Mouse (Mus musculus): Measurements from ENCODE around the gene Gna14.

Gene Gna14

GRCm38 (mm10) chr19:16482047-16482446 is 46.5 kb downstream of the Gna14 start:
- Histone ChIP-seq H3K4me1 (replicated peaks; ENCODE audit: low read depth, low read length) (peaks cover 58% of the 10 kb centered on the region), H3K9me3 (ENCODE audit: low read length) (no peaks in the 10 kb centered on the region), H3K27me3 (ENCODE audit: insufficient read depth, low read length) (no peaks in the 10 kb centered on the region), H3K4me3 (replicated peaks; ENCODE audit: low read length) (no peak overlapping the region), H3K36me3 (ENCODE audit: insufficient read depth, low read length) (no peaks in the 10 kb centered on the region)
- TF ChIP-seq POU5F1 (IDR thresholded peaks at IDR 0.05; ENCODE audit: borderline replicate concordance, low read length) (no peak), CTCF (conservative IDR thresholded peaks at IDR 0.05; ENCODE audit: low read length) (no peak), NANOG (IDR thresholded peaks at IDR 0.05; ENCODE audit: borderline replicate concordance, low read length) (no peak)

DNA sequence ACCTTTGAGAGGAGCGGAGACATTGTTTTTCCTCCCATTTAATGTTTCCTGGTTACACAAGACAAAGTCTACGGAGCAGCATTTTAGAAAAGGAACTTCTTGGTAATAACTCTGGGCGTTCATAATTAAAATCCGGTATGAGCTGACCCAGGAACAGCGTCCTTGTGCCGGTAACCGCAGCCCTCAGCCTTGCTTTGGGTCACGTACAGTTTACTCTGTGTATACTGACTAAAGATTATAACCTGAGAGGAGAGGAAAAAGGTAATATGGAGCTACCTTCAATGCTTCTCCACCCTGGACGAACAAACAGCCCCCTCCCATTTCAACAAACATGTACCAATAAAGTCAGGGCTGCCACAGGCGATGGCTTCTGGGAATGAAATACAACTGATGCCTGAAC is 48.7 kb downstream of the Gna14 start:
- Histone ChIP-seq H3K27me3 (ENCODE audit: insufficient read depth, low read length) (no peaks in the 10 kb centered on the region), H3K9me3 (ENCODE audit: low read length) (no peaks in the 10 kb centered on the region), H3K36me3 (ENCODE audit: insufficient read depth, low read length) (no peaks in the 10 kb centered on the region), H3K4me3 (replicated peaks; ENCODE audit: low read length) (peak overlapping the region; percentile 32), H3K4me1 (replicated peaks; ENCODE audit: low read depth, low read length) (peaks cover 67% of the 10 kb centered on the region)
- no peak for TF ChIP-seq POU5F1 (IDR thresholded peaks at IDR 0.05; ENCODE audit: borderline replicate concordance, low read length)
- TF ChIP-seq NANOG (IDR thresholded peaks at IDR 0.05; ENCODE audit: borderline replicate concordance, low read length): no peak
- no peak for TF ChIP-seq CTCF (conservative IDR thresholded peaks at IDR 0.05; ENCODE audit: low read length)

DNA sequence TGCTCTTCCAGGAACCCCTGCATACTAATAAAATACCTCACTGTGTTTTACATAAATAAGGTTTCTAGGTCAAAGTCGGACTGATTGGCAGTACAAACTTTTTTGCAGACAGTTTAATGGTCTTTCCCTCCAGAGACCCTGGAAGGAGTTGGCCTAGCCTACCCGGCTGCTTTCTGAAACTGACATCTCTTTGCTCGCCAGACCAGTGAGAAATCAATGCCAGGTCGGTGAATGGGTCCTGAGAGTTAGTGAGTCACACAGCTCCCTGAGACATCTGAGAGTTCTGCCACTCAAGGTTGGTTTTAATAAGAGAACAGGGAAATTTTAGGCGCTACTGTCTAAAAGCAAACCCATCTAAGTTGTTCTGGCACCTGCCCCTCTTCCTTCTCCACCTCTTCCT is 49.1 kb downstream of the Gna14 start:
- no peaks in the 10 kb centered on the region for H3K9me3 ChIP-seq (ENCODE audit: low read length)
- no peaks in the 10 kb centered on the region for H3K27me3 ChIP-seq (ENCODE audit: insufficient read depth, low read length)
- peaks cover 71% of the 10 kb centered on the region for H3K4me1 ChIP-seq (replicated peaks; ENCODE audit: low read depth, low read length)
- H3K36me3 ChIP-seq (ENCODE audit: insufficient read depth, low read length): no peaks in the 10 kb centered on the region
- 0 out of 2 replicates have a peak overlapping the region, but pooled peaks have one; percentile 32 for H3K4me3 ChIP-seq (replicated peaks; ENCODE audit: low read length)
- TF ChIP-seq NANOG (IDR thresholded peaks at IDR 0.05; ENCODE audit: borderline replicate concordance, low read length) (no peak), POU5F1 (IDR thresholded peaks at IDR 0.05; ENCODE audit: borderline replicate concordance, low read length) (no peak), CTCF (conservative IDR thresholded peaks at IDR 0.05; ENCODE audit: low read length) (no peak)

- Histone ChIP-seq H3K27me3 (ENCODE audit: insufficient read depth, low read length) (no peaks in the 10 kb centered on the region), H3K4me1 (replicated peaks; ENCODE audit: low read depth, low read length) (peaks cover 92% of the 10 kb centered on the region), H3K4me3 (replicated peaks; ENCODE audit: low read length) (peak overlapping the region; percentile 61), H3K36me3 (ENCODE audit: insufficient read depth, low read length) (no peaks in the 10 kb centered on the region), H3K9me3 (ENCODE audit: low read length) (0 out of 2 replicates have a peak, but pooled peaks cover 4% of the 10 kb centered on the region)
- no peak for TF ChIP-seq NANOG (IDR thresholded peaks at IDR 0.05; ENCODE audit: borderline replicate concordance, low read length)
- TF ChIP-seq CTCF (conservative IDR thresholded peaks at IDR 0.05; ENCODE audit: low read length): no peak
- TF ChIP-seq POU5F1 (IDR thresholded peaks at IDR 0.05; ENCODE audit: borderline replicate concordance, low read length): no peak
Measured at GRCm38 (mm10) chr19:16490756-16491155, 55.2 kb downstream of the Gna14 start.

GRCm38 (mm10) chr19:16491497-16491896 is 55.9 kb downstream of the Gna14 start:
- H3K9me3 ChIP-seq (ENCODE audit: low read length): peaks cover 7% of the 10 kb centered on the region
- peaks cover 85% of the 10 kb centered on the region for H3K4me1 ChIP-seq (replicated peaks; ENCODE audit: low read depth, low read length)
- no peaks in the 10 kb centered on the region for H3K27me3 ChIP-seq (ENCODE audit: insufficient read depth, low read length)
- no peaks in the 10 kb centered on the region for H3K36me3 ChIP-seq (ENCODE audit: insufficient read depth, low read length)
- peak overlapping the region; percentile 61 for H3K4me3 ChIP-seq (replicated peaks; ENCODE audit: low read length)
- peak; percentile 84 for TF ChIP-seq NANOG (IDR thresholded peaks at IDR 0.05; ENCODE audit: borderline replicate concordance, low read length)
- no peak for TF ChIP-seq POU5F1 (IDR thresholded peaks at IDR 0.05; ENCODE audit: borderline replicate concordance, low read length)

- no peaks in the 10 kb centered on the region for H3K27me3 ChIP-seq (ENCODE audit: insufficient read depth, low read length)
- no peak overlapping the region for H3K4me3 ChIP-seq (replicated peaks; ENCODE audit: low read length)
- H3K9me3 ChIP-seq (ENCODE audit: low read length): peaks cover 16% of the 10 kb centered on the region
- no peak for TF ChIP-seq POU5F1 (IDR thresholded peaks at IDR 0.05; ENCODE audit: borderline replicate concordance, low read length)
- no peak for TF ChIP-seq CTCF (conservative IDR thresholded peaks at IDR 0.05; ENCODE audit: low read length)
- no peak for TF ChIP-seq NANOG (IDR thresholded peaks at IDR 0.05; ENCODE audit: borderline replicate concordance, low read length)
- H3K4me1 ChIP-seq (replicated peaks; ENCODE audit: low read depth, low read length): peaks cover 75% of the 10 kb centered on the region
- peaks cover 8% of the 10 kb centered on the region; the same call in 1 of the 2 replicates for H3K36me3 ChIP-seq (ENCODE audit: insufficient read depth, low read length)
Measured at GRCm38 (mm10) chr19:16492453-16492852, 56.9 kb downstream of the Gna14 start.

DNA sequence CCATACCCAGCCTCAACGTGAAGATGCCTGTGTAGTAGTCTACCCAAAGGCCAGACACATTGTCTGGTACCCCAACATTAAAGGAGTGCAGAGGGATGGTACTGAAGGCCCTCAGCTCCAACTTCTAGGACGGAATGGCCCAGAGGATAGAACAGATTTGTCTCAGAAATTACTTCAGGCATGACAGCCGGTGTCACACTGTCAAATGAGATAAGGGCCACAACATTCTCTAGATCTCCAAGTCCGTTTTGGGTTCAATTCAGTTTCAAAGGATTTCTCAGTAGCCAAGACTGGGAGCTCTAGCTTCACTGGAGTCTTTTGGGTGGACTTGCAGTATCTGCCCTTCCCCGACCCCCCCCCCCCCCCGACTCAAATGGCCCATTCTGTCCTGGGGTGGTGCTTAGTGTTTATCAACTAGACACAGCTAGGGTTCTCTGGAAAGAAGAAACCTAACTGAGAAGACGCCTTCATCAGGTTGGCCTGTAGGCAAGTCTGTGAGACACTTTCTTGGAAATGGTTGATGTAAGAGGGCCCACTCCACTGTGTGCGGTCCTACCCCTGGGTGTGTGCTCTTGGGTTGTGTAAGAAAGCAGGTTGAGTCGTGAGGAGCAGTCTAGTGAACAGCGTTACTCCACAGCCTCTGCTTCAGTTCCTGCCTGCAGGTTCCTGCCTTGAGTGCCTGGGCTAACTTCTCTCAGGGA is 59.4 kb downstream of the Gna14 start:
- no peaks in the 10 kb centered on the region for H3K27me3 ChIP-seq (ENCODE audit: insufficient read depth, low read length)
- H3K9me3 ChIP-seq (ENCODE audit: low read length): peaks cover 40% of the 10 kb centered on the region
- peaks cover 53% of the 10 kb centered on the region for H3K4me1 ChIP-seq (replicated peaks; ENCODE audit: low read depth, low read length)
- H3K36me3 ChIP-seq (ENCODE audit: insufficient read depth, low read length): peaks cover 15% of the 10 kb centered on the region; the same call in 1 of the 2 replicates
- TF ChIP-seq CTCF (conservative IDR thresholded peaks at IDR 0.05; ENCODE audit: low read length): no peak
- TF ChIP-seq POU5F1 (IDR thresholded peaks at IDR 0.05; ENCODE audit: borderline replicate concordance, low read length): no peak
- no peak for TF ChIP-seq NANOG (IDR thresholded peaks at IDR 0.05; ENCODE audit: borderline replicate concordance, low read length)
- H3K4me3 ChIP-seq (replicated peaks; ENCODE audit: low read length): no peak overlapping the region

GRCm38 (mm10) chr19:16496016-16496415 is 60.5 kb downstream of the Gna14 start:
- H3K4me1 ChIP-seq (replicated peaks; ENCODE audit: low read depth, low read length): peaks cover 42% of the 10 kb centered on the region
- H3K4me3 ChIP-seq (replicated peaks; ENCODE audit: low read length): no peak overlapping the region
- H3K27me3 ChIP-seq (ENCODE audit: insufficient read depth, low read length): no peaks in the 10 kb centered on the region
- TF ChIP-seq NANOG (IDR thresholded peaks at IDR 0.05; ENCODE audit: borderline replicate concordance, low read length): no peak
- TF ChIP-seq POU5F1 (IDR thresholded peaks at IDR 0.05; ENCODE audit: borderline replicate concordance, low read length): no peak
- no peak for TF ChIP-seq CTCF (conservative IDR thresholded peaks at IDR 0.05; ENCODE audit: low read length)
- H3K36me3 ChIP-seq (ENCODE audit: insufficient read depth, low read length): peaks cover 15% of the 10 kb centered on the region; the same call in 1 of the 2 replicates
- H3K9me3 ChIP-seq (ENCODE audit: low read length): peaks cover 40% of the 10 kb centered on the region
